Mouse (Mus musculus): ENCODE data around the gene Tes3-ps.

GRCm38 (mm10) chr13:49467585-49467984, 25.5 kb upstream of the Tes3-ps start:
- TF ChIP-seq CTCF (IDR thresholded peaks at IDR 0.05; ENCODE audit: borderline replicate concordance, control insufficient read depth, extremely low read depth, insufficient read depth, low read length, poor library complexity) (no peak), POLR2A (IDR thresholded peaks at IDR 0.05; ENCODE audit: control insufficient read depth, extremely low read depth, insufficient read depth, low read length, poor library complexity) (no peak)

All from thymus, adult 2 months (tissue).